Mouse (Mus musculus): ENCODE measurements at regions not wholly inside any gene's neighbourhood (a gene's known extent, or its start where the extent isn't known, plus 50 kb on each side); places are given as distances from the start of the nearest gene placed in this dataset.

DNA sequence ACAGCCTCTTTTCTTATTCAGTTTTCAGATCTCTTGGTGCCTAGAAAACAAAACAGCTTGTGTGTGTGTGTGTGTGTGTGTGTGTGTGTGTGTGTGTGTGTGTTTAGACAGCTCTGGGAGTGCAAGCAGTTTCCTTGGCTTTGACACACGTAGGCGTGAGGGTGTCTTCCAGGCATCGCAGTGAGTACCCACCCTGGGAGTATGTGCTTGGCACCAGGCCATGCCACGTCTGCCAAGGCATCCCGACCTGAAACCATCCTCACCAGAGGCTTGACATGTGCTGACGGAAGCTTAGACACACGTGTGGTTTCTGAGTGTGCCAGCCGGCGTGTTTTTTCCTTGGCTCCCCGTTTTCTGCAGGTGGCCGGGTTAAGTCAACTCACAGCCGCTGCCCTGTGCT, 396.6 kb downstream of the Pmp22 start:
- H3K27ac ChIP-seq (replicated peaks; ENCODE audit: low read depth, low read length), result no peak overlapping the region
- H3K4me1 ChIP-seq (ENCODE audit: control insufficient read depth, insufficient read depth, insufficient read length, low read length), result no peaks in the 10 kb centered on the region
- H3K4me3 ChIP-seq (ENCODE audit: insufficient read depth, low read depth, low read length), result no peak overlapping the region

DNA sequence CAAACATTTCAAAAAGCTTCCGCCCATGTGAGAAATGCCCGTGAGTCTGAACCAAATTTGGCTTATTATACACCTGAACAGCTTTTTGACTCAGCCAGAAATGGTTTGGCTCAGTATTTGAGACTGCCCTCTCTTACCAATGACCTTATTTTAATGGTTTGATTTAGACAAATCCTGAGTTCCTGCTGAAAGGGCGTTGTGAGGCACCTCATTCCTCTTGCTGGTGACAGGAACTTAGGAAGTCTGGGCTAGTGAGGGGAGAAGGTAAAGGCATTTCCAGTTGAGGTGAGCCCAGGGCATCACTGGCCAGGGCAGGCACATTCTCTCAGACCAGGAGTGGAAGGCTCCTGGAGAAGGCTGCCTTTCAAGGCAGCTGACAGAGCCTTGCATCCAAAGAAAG, 396.1 kb downstream of the Hs3st3b1 start:
- no peak overlapping the region for H3K27ac ChIP-seq (replicated peaks; ENCODE audit: low read depth, low read length)
- H3K4me1 ChIP-seq (ENCODE audit: control insufficient read depth, insufficient read depth, insufficient read length, low read length), result no peaks in the 10 kb centered on the region
- H3K4me3 ChIP-seq (ENCODE audit: insufficient read depth, low read depth, low read length), result no peak overlapping the region

DNA sequence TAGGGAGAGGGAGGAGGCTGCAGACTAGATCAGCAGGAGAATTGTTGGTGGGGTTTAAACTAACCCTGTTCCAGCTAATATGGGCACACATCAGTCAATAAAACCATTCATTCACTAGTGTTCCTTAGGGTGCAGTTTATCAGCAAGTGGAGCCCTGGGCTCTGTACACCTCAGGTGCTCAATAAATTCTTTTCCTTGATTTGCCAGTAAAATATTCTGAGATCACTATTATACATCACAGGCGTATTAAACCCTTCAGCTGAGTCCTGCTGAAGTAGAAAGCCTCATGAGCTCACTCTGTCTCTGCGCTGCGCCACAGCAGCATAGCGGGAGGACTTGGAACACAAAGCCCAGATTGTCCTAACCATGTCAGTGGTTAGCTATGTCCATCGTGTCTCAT, 389.3 kb downstream of the Hs3st3b1 start:
- H3K4me1 ChIP-seq (ENCODE audit: control insufficient read depth, insufficient read depth, insufficient read length, low read length), result no peaks in the 10 kb centered on the region
- no peak overlapping the region for H3K27ac ChIP-seq (replicated peaks; ENCODE audit: low read depth, low read length)
- H3K4me3 ChIP-seq (ENCODE audit: insufficient read depth, low read depth, low read length), result no peak overlapping the region

DNA sequence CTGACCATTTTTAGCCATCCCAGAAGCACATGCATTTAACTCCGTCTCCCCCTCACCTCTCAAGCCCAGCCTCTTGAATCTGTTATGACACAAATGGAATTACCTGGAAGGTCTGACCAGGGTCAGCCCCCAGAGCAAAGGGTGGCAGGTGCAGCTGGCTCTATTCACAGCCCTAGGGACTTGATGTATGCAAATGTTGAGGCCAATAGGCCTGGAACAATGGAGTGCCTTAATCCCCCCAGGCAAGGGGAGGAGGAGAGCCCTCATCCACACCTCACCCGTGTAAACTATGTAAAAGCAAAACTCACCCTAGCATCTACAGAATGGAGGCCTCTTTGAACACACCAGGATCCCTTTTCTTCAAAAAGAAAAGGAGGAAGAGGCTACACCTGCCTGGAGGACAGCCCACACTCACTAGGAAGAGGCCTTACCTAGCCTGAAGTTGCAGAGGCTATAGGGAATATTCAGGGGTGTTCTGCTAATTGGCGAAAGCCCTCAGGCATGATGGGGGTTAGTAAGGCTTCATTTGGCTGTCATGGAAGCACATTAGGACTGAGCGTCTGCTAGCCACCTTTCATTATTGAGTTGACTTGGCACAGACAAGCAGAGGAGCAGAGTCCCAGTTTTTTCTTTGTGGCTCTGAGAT, 388.4 kb downstream of the Hs3st3b1 start:
- no peak overlapping the region for H3K27ac ChIP-seq (replicated peaks; ENCODE audit: low read depth, low read length)
- no peaks in the 10 kb centered on the region for H3K4me1 ChIP-seq (ENCODE audit: control insufficient read depth, insufficient read depth, insufficient read length, low read length)
- H3K4me3 ChIP-seq (ENCODE audit: insufficient read depth, low read depth, low read length), result no peak overlapping the region

DNA sequence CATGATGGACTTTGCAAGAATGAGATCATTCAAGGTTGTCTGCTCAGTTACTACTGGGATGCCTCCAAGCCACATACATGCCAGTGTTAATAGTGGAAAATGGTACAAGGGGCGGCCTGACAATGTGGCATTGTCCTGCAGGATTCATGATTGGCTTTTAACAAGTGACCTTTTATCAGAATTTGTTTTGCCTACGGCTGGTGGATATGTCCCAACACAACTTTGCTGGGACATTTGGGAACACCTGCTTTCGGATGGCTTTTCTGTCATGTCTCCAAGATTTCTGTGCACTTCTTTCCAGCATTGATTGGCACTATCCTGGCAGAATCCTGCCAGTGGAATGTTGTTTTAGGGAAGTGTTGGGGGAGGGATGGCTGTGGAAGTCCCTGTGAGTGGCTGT, 384.4 kb downstream of the Hs3st3b1 start:
- Histone ChIP-seq H3K4me3 (ENCODE audit: insufficient read depth, low read depth, low read length) (no peak overlapping the region), H3K27ac (replicated peaks; ENCODE audit: low read depth, low read length) (no peak overlapping the region), H3K4me1 (ENCODE audit: control insufficient read depth, insufficient read depth, insufficient read length, low read length) (no peaks in the 10 kb centered on the region)

DNA sequence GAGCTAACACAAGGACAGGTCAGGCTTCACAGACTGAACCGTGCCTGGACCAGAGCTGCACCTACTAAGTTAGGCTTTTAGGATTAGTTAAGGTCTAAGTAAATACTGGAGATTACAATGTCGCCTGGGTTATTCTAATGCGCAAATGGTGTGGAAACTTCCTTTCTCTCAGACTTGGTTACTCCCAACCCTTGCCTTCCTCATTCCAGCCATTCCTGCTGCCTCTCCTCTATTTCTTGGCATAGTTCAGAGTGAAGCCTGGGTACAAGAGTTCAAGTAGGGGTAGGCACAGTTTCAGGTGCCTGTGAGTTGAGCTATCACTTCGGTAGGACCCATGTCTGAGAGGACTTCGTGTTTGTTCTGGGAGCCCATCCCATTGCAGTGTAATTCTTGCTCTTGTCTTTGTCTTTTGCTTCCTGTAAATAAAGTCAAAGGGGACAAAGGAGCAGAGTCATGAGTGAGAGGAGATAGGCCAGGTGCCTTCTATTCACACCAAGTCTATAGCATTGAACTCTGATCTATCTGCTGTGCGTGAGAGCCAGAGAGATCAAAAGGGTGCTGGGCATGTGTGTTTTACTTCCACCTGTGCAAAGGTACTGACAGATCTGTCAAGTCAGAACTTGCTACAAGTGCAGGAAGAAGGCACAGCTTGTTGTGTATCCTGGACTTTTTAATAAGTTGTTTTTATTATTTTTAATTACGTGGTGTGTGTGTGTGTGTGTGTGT, 378.0 kb downstream of the Hs3st3b1 start:
- Histone ChIP-seq H3K4me3 (ENCODE audit: insufficient read depth, low read depth, low read length) (no peak overlapping the region), H3K27ac (replicated peaks; ENCODE audit: low read depth, low read length) (no peak overlapping the region), H3K4me1 (ENCODE audit: control insufficient read depth, insufficient read depth, insufficient read length, low read length) (no peaks in the 10 kb centered on the region)

DNA sequence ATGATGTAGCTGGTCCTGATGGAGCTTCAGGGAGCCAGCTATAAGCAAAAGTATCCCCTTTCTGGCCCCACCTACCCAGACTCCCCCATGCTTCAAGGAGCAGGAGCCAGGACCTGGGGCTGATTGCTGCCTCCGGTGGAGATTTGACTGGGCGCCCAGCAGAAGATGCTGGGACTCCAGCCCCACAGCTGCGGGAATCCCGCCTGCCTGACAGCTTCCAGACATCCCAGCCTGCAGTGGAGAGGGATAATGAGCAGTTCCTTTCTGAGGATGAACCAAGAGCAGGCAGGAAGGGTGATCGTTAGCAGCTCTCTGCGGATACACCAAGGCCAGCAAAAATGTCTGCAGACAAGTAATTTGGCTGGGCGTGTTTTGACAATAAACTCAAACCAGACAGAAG, 376.6 kb downstream of the Hs3st3b1 start:
- H3K4me3 ChIP-seq (ENCODE audit: insufficient read depth, low read depth, low read length), result no peak overlapping the region
- H3K27ac ChIP-seq (replicated peaks; ENCODE audit: low read depth, low read length), result no peak overlapping the region
- no peaks in the 10 kb centered on the region for H3K4me1 ChIP-seq (ENCODE audit: control insufficient read depth, insufficient read depth, insufficient read length, low read length)

DNA sequence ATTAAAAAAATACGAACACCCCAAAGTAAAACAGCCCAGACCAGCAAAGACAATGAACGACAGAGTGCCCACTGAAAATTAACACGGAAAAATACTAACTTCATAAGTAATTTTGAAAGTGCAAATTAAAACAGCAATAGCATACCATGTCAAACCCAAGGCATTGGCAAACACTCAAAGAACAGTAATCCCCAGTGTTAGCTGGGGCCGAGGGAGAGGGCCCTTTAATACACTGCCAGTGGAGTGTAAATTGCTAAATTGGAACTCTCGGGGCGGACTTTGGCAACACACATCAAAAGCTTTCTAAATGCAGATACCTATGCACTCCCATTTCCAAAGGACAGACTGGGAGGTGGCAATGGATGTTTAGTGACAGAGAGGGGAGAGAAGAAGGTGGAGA, 361.6 kb downstream of the Hs3st3b1 start:
- H3K4me3 ChIP-seq (ENCODE audit: insufficient read depth, low read depth, low read length), result no peak overlapping the region
- H3K27ac ChIP-seq (replicated peaks; ENCODE audit: low read depth, low read length), result no peak overlapping the region
- H3K4me1 ChIP-seq (ENCODE audit: control insufficient read depth, insufficient read depth, insufficient read length, low read length), result no peaks in the 10 kb centered on the region; the same call in 1 of the 2 replicates

DNA sequence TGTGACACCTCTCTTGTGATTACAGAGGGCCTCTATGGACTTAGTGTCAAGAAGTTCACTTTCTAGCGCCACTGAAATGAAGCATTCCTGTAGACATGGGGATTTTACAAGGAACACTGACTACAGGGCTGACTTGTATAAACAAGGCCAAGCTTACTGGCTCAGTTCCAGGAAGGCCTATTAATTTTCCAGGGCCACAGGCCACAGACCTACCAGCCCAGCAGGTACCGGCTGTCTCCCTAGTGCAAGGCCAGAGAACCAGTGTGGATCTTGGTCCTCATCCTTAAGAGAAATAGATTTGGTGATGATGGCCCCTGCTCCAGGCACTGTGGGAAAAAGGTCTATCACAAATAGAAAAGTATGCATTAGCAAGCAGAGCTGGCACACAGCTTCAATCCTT, 359.4 kb downstream of the Hs3st3b1 start:
- Histone ChIP-seq H3K27ac (replicated peaks; ENCODE audit: low read depth, low read length) (no peak overlapping the region), H3K4me3 (ENCODE audit: insufficient read depth, low read depth, low read length) (no peak overlapping the region)

DNA sequence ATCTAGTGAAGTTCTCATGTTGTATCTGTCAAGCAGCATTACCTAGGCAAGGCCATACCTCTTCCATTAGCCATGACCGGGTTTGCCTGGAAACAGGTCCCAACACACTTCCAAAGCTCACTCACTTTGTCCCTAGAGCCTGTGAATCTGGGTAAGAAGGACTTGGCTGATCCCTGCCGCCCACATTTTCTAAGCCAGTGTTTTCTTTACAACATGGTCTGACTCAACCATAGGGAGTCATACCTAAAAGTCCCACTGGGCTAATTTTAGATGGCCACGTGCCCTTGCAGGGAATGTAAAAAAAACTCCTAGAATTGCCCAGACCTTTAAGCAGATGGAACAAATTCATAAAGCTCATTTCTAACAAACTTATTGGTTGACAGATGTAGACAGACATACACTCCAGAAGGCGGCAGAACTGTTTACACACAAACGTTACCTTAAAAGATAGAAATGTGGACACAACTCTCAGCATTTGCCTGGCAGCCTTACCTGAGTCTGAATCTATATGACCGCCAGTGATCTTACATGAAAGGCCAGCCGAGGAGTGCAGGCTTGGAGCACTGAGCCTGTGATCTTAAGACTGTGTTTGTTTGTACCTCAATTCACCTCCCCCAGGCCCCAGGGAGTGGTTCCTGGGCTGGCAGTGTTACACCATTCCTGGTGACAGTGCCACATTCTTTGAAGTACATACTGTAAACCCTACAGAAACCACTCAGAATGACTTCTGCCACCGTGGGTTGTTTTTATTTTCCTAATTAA, 356.4 kb downstream of the Hs3st3b1 start:
- no peak overlapping the region for H3K27ac ChIP-seq (replicated peaks; ENCODE audit: low read depth, low read length)

More for the DNA sequence above, 359.4 kb downstream of the Hs3st3b1 start:
- no peaks in the 10 kb centered on the region; the same call in 1 of the 2 replicates for H3K4me1 ChIP-seq (ENCODE audit: control insufficient read depth, insufficient read depth, insufficient read length, low read length)

DNA sequence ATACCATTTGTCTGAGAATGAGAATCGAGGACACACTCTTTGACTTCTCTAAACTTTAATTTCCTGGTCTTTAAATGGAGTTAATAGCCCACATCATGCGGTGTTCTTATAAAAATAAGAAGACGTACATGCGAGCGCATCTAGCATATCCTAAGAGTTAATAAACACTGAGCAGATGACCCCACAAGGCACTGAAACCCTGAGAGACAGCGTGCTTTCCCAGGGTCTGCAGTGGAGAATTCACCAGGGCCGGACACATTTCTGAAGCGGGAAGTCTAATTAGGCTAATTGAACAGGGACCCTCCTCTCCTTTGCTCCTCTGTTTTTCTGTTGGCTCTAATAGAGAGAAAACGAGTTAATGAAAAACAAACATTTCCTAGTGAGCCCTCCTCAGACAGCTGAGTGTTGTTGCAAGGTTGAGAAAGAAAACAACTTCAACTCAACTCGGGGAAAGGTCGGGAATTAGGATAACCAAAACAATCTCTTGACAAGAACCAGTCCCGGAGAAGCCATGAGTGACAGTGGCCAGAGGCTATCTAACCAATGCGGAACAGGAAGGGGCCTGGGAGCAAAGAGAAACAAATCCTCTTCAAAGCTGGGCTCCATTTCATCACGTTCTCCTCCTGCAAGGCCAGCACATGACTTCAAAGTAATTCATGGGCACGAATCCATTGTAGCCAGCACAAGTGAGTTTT, 352.2 kb downstream of the Hs3st3b1 start:
- no peak overlapping the region for H3K27ac ChIP-seq (replicated peaks; ENCODE audit: low read depth, low read length)
- no peaks in the 10 kb centered on the region; the same call in 1 of the 2 replicates for H3K4me1 ChIP-seq (ENCODE audit: control insufficient read depth, insufficient read depth, insufficient read length, low read length)
- H3K4me3 ChIP-seq (ENCODE audit: insufficient read depth, low read depth, low read length), result no peak overlapping the region

More for the DNA sequence above, 356.4 kb downstream of the Hs3st3b1 start:
- Histone ChIP-seq H3K4me3 (ENCODE audit: insufficient read depth, low read depth, low read length) (no peak overlapping the region), H3K4me1 (ENCODE audit: control insufficient read depth, insufficient read depth, insufficient read length, low read length) (no peaks in the 10 kb centered on the region; the same call in 1 of the 2 replicates)

DNA sequence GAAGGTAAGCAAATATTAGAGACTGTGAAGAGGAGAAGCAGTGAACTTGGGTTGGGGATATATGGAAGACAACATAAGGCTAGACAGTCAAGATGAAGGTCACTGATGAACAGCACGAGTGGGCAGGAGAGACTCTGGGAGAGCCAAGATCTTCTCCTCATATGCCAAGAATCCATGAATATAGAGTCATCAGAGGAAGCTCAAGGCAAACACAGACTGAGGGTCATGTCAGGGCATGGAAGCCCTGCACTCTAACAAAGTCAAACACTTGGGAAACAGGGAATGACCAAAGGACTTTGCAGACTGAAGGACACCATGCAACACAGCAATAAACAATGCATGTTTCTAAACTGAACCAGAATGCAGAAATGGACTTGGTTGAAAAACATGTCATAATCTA, 351.4 kb downstream of the Hs3st3b1 start:
- Histone ChIP-seq H3K4me3 (ENCODE audit: insufficient read depth, low read depth, low read length) (no peak overlapping the region), H3K27ac (replicated peaks; ENCODE audit: low read depth, low read length) (no peak overlapping the region), H3K4me1 (ENCODE audit: control insufficient read depth, insufficient read depth, insufficient read length, low read length) (no peaks in the 10 kb centered on the region; the same call in 1 of the 2 replicates)

DNA sequence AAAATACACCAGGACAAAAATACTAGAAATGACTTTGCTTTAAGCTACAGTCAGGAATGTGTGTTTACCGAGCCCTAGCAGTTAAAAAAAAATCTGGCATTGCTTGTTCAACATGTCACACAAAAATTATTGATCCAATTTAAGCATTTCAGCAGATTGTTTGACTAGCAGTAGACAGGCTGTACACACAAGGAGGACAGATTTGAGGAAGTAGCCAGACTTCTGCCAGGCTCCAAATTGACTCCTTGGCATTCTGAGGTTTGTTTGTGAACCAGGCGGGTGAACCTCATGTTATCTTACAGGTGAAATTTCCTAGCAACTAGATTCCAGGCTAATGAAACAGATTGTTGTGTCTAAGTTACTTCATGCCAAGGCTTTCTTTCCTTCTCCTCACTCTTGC, 348.8 kb downstream of the Hs3st3b1 start:
- no peak overlapping the region for H3K4me3 ChIP-seq (ENCODE audit: insufficient read depth, low read depth, low read length)
- H3K27ac ChIP-seq (replicated peaks; ENCODE audit: low read depth, low read length), result no peak overlapping the region
- no peaks in the 10 kb centered on the region; the same call in 1 of the 2 replicates for H3K4me1 ChIP-seq (ENCODE audit: control insufficient read depth, insufficient read depth, insufficient read length, low read length)

DNA sequence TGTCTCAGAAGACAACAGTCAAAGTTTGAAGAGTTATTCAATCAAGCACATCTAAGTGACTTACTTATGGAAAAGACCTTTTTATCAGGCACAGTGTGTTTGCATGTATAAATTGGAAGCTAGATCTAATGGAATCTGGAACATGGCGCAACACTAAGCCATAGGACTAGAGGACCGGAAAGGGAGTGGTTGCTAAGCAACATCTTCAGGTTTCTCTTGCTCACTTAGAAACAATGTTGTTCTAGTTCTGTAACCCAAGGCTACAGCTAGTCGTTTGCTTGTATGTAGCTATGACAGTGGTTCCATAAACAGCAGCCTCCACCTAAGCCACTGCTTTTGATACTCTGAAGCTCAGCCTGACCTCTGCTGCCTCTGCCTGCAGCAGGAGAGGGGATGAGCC, 338.8 kb downstream of the Hs3st3b1 start:
- no peak overlapping the region for H3K27ac ChIP-seq (replicated peaks; ENCODE audit: low read depth, low read length)
- no peaks in the 10 kb centered on the region for H3K4me1 ChIP-seq (ENCODE audit: control insufficient read depth, insufficient read depth, insufficient read length, low read length)
- H3K4me3 ChIP-seq (ENCODE audit: insufficient read depth, low read depth, low read length), result no peak overlapping the region
